Mouse (Mus musculus) C2C12 (cell line): ENCODE measurements around the gene Phkg1. TPM values are rescaled to one million over a fixed set of nuclear protein-coding genes. Genes with fewer than 3 reads are reported as not detected.
"Not testable (repeated sequence)": the region's sequence is repeated elsewhere in the genome, so short reads cannot be mapped to it uniquely, and the experiment has no call there.

Experiments used
- H3K27me3 ChIP-seq: one replicate; pipeline ENCODE4 v1.6.1; 2011; ENCODE audit not compliant: control insufficient read depth, insufficient read depth, insufficient read length
- H3K36me3 ChIP-seq: one replicate; pipeline ENCODE4 v1.6.1; 2011; ENCODE audit not compliant: control insufficient read depth, insufficient read depth
- H3K4me3 ChIP-seq: one replicate; pipeline ENCODE4 v1.5.1; 2011; ENCODE audit warnings: mild to moderate bottlenecking, control low read depth; ENCODE audit not compliant: poor library complexity, insufficient read depth, severe bottlenecking
- H3K79me2 ChIP-seq: one replicate; pipeline ENCODE4 v1.6.1; 2011; ENCODE audit not compliant: control insufficient read depth, insufficient read depth
- H3K79me3 ChIP-seq: one replicate; pipeline ENCODE4 v1.6.1; 2011; ENCODE audit warnings: low read depth, control low read depth
- H3ac ChIP-seq: one replicate; pipeline ENCODE3; 2011; ENCODE audit warnings: low read depth; ENCODE audit not compliant: control insufficient read depth, insufficient read length
- CEBPB ChIP-seq: IDR thresholded peaks from one replicate; pipeline ENCODE4 v1.6.1; 2011; ENCODE audit warnings: low read depth, mild to moderate bottlenecking, control low read depth, moderate library complexity
- CTCF ChIP-seq: IDR thresholded peaks from one replicate; pipeline ENCODE4 v1.5.1; 2011; ENCODE audit not compliant: control insufficient read depth, insufficient read depth, insufficient read length
- FOSL1 ChIP-seq: IDR thresholded peaks from one replicate; pipeline ENCODE4 v1.8.0; 2011; ENCODE audit warnings: mild to moderate bottlenecking, low read length; ENCODE audit not compliant: poor library complexity, insufficient read depth, severe bottlenecking
- MAX ChIP-seq: IDR thresholded peaks from one replicate; pipeline ENCODE4 v1.6.1; 2011; ENCODE audit warnings: mild to moderate bottlenecking, control low read depth
- MYOD1 ChIP-seq: IDR thresholded peaks from one replicate; pipeline ENCODE4 v1.6.1; 2011; ENCODE audit warnings: low read depth; ENCODE audit not compliant: control insufficient read depth, insufficient read length
- MYOG ChIP-seq: IDR thresholded peaks from one replicate; pipeline ENCODE4 v1.6.1; 2011; ENCODE audit not compliant: control insufficient read depth, insufficient read length; ENCODE audit errors: extremely low read depth
- USF1 ChIP-seq: IDR thresholded peaks from one replicate; pipeline ENCODE4 v1.6.1; 2011; ENCODE audit warnings: low read depth, mild to moderate bottlenecking, control low read depth, moderate library complexity
- long read RNA-seq, 2 experiments: library from polyadenylated mRNA; unstranded; transcript quantifications; one replicate each; pipeline ENCODE4 v2.0.0; 2019 to 2020
- polyA plus RNA-seq: library from polyadenylated mRNA; unstranded; fragments of >200 nt; fragmentation: generic; extraction: Trizol; gene quantifications from one replicate; pipeline ENCODE4 v1.2.1, GENCODE M21; 2012; ENCODE audit warnings: missing spikeins

Gene Phkg1
- 0.15 TPM for polyA plus RNA-seq
- long read RNA-seq, experiment 1 = 0 reads
- long read RNA-seq, experiment 2 = 0 reads

DNA sequence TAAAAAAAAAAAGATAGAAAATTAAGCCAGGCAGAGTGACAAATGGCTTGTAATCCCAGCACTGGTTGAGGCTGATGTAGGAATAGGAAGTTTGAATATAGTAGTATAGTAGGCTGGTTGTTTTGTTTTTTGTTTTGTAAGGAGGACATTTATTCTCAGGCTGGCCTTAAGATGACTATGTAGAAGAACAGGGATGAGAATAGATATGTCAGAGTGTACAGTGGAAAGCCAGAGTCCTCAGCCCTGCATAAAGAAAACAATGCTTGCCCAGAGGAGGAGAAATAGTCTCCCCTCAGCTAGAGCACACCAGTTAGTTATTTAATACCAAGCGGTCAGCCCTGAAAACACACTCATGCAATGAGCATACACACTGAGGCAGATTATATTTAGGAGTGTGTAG lies at the start of gene Phkg1:
TSS of gene Phkg1 (minus strand) at position 101 of the 400 bp plus-strand sequence.
- H3K4me3 ChIP-seq = no peak within 1 kb of the TSS
- no peaks in the 10 kb centered on the region for H3K79me3 ChIP-seq
- no peaks in the 10 kb centered on the region for H3K27me3 ChIP-seq
- no peaks in the 10 kb centered on the region for H3K36me3 ChIP-seq
- TF ChIP-seq CTCF (no peak), MYOD1 (no peak), MAX (no peak), CEBPB (no peak), FOSL1 (no peak), MYOG (no peak), USF1 (no peak)
- H3ac ChIP-seq = no peak within 1 kb of the TSS
- H3K79me2 ChIP-seq = no peaks in the 10 kb centered on the region

DNA sequence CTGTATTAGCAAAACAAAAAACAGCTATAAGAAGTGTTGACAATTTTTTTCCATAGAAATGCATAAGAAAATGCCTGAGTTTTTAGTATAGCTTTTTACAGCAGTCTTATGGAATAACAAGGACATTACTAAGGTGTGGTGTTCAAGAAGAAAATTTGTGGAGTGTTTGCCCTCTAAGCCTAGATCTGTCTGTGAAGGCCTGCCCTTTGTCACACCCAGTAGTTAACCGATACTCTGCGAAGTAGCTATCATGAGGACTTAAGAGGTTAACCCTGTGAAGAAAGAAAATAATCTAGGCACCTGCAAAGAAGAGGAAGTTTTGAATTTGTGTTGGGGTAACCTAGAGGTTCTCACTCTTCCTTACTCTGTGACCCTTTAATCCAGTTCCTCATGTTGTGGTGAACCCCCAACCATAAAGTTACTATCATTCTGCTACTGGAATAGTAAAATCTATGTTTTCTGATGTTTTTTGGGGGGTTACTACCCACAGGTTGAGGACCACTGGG lies 49.2 kb upstream of the Phkg1 start:
- Histone ChIP-seq H3K79me3 (peaks cover 64% of the 10 kb centered on the region), H3K36me3 (peaks cover 4% of the 10 kb centered on the region), H3K79me2 (peaks cover 96% of the 10 kb centered on the region), H3K27me3 (no peaks in the 10 kb centered on the region), H3ac (no peak overlapping the region), H3K4me3 (no peak overlapping the region)
- no peak for TF ChIP-seq MAX
- TF ChIP-seq USF1 = no peak
- TF ChIP-seq MYOG = no peak
- no peak for TF ChIP-seq FOSL1
- TF ChIP-seq CEBPB = no peak
- TF ChIP-seq CTCF = no peak
- TF ChIP-seq MYOD1 = no peak

DNA sequence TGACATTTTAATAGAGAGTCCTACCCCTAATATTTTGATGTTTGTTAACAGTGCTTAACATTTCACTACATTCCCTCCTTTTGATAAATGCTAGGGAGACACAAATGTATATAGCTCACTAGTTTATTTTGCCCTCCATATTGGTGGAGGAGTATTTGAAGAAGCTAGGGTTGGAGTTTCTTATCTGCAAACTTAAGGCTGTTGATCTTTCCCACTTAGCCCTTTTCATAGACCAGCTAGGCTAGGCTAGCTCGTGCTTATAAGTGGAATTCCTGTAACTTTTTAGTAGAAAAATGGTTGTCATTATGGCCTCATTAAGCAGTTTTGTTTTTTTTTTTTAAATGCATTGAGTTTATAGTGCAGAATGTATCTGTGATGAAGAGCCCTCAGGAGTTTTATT lies 45.1 kb upstream of the Phkg1 start:
- peaks cover 61% of the 10 kb centered on the region for H3K79me2 ChIP-seq
- peaks cover 38% of the 10 kb centered on the region for H3K79me3 ChIP-seq
- H3K27me3 ChIP-seq = no peaks in the 10 kb centered on the region
- H3K36me3 ChIP-seq = peaks cover 4% of the 10 kb centered on the region
- H3K4me3 ChIP-seq = no peak overlapping the region
- no peak overlapping the region for H3ac ChIP-seq
- no peak for TF ChIP-seq CTCF
- TF ChIP-seq USF1 = no peak
- TF ChIP-seq FOSL1 = no peak
- no peak for TF ChIP-seq MAX
- TF ChIP-seq MYOD1 = no peak
- TF ChIP-seq CEBPB = no peak
- no peak for TF ChIP-seq MYOG

DNA sequence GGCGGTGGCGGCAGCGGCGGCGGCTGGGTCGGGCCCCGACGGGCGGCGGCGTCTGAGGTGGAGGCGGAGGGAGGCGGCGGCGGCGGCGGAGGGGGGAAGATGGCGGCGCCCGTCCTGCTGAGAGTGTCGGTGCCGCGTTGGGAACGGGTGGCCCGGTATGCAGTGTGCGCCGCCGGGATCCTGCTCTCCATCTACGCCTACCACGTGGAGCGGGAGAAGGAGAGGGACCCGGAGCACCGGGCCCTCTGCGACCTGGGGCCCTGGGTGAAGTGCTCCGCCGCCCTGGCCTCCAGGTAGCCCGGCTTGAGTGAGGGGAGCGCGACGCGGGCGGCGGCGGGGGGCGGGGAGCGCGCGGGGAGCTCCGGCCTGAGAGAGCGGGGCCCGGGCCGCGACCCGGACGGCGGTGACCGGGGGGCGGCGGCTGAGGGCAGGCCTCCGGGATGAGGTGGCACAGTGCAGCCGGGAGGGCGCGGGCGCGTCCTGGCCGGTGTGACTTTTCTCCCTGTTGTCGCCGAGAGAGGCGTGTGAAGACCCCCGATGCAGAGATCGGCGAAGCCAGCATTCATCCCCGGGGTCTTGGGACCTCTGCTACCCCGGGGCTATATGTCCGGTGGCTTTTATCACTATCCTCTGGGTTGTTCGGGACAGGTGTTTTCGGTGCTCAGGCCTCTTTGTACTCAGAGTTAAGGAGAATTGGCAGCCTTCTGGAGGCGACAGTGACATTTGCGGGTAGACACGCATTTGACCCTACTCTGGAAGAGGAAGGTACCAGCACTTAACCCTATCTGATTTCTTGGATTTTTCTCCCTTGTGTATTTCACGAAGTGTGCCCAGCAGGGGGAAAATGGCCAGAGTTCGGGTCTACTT lies 44.0 kb upstream of the Phkg1 start:
- Histone ChIP-seq H3ac (peak overlapping the region; percentile 52), H3K79me3 (peaks cover 31% of the 10 kb centered on the region), H3K79me2 (peaks cover 50% of the 10 kb centered on the region), H3K4me3 (peak overlapping the region; percentile 60)
- H3K27me3 ChIP-seq, H3K36me3 ChIP-seq: not testable (repeated sequence)

DNA sequence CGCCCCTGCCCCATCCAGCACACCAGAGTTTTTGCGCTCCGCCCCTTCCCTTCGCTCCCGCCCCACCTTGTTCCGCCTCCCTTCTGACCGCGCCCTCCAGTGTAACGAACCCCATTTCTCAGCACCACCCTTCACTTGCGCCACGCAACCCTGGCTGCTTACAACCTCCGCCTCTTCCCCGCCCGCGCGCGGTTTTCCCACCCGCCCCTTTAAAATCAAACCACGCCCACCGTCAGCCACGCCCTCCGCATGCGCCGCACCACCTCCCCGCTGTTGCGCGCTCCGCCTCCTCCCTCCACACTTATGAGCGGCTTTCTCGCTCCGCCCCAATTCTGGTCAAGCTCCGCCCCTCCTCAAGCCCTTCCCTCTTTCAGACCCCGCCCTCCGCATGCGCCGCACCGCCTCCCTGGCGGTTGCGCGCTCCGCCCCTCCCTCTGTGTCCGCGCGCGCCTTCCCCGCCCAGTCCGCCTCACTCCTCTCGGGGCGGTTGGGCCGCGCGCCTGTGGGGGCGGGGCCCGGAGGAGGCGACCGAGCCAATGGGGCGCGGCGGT lies 43.2 kb upstream of the Phkg1 start, which contains the start of gene Vkorc1l1:
TSS of gene Vkorc1l1 (plus strand) at position 476 of the 551 bp plus-strand sequence.
- peaks cover 4% of the 10 kb centered on the region for H3K36me3 ChIP-seq
- H3K79me2 ChIP-seq = peaks cover 43% of the 10 kb centered on the region
- H3K4me3 ChIP-seq = peak within 1 kb of the TSS; percentile 60
- H3K79me3 ChIP-seq = peaks cover 24% of the 10 kb centered on the region
- H3K27me3 ChIP-seq = no peaks in the 10 kb centered on the region
- peak; percentile 28 for TF ChIP-seq MAX
- TF ChIP-seq USF1 = no peak
- no peak for TF ChIP-seq MYOG
- peak within 1 kb of the TSS; percentile 52 for H3ac ChIP-seq

DNA sequence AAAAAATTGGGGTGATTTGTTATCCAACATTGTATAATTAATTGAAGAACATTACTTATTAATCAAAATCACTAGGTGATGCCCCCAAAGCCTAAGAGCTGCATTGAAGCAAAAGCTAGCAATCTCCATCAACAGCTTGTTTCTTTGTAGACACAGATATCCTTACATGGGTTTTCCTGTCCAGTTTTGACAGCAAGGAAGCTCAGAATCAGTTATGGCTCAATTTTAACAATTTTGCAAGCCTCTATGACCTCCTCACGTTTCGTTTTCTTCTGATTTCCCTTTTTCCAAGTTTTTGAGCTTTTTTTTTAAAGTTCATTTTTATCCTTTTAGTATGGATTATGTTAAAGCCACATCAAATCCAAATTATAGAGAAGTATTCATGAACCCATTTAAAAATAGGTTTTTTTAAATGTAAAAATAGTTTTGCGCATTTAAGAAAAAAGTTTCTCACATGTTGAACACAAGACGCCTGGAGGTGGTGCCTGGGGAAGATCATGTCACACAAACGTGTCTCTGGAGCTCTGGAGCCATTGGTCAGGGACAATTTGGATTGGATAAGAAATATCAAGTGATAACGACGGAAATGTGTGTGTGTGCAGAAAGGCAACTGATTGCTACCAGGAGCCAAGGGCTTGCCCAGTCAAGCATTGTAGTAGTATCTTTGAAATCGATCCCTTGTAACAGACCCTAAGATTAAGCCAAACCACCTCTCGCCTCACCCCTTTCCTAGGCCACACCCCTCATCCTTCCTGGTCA lies 42.6 kb upstream of the Phkg1 start:
- H3K79me2 ChIP-seq = peaks cover 36% of the 10 kb centered on the region
- TF ChIP-seq MAX (no peak), FOSL1 (no peak), MYOD1 (no peak), CTCF (no peak), CEBPB (no peak), MYOG (no peak), USF1 (no peak)
- peak overlapping the region; percentile 34 for H3ac ChIP-seq
- H3K36me3 ChIP-seq = peaks cover 4% of the 10 kb centered on the region
- no peaks in the 10 kb centered on the region for H3K27me3 ChIP-seq
- H3K79me3 ChIP-seq = peaks cover 19% of the 10 kb centered on the region
- H3K4me3 ChIP-seq = peak overlapping the region; percentile 27
